Mouse (Mus musculus) T-helper 17 cell (primary cell): ENCODE data around the gene Gatad2a.
"Not testable (repeated sequence)": the region's sequence is repeated elsewhere in the genome, so short reads cannot be mapped to it uniquely, and the experiment has no call there.

Experiments
- in situ Hi-C, 2 experiments: fragments of 300-600 bp; cut with MboI, MseI; formaldehyde crosslinking; loops; 1 replicate in 1 of 2; 2 replicates in 1 of 2; pipeline ENCODE4 v1.15.1; 2025; ENCODE audit warnings: high pct_unique_total_duplicates in 2 of 2

The Gatad2a gene

GRCm38 (mm10) chr8:69995776-69996588, at the start of gene Gatad2a:
Gene Gatad2a (minus strand): TSS chr8:69996384.
- in situ Hi-C loops = loop anchor here in 1 of 2 experiments (5.0 kb wide), 1 partner anchor 74 kb away; no protein-coding TSS in a partner anchor

GRCm38 (mm10) chr8:70043996-70044395, 47.8 kb upstream of the Gatad2a start:
- in situ Hi-C loops = no loop called here

GRCm38 (mm10) chr8:70042583-70043455, 46.6 kb upstream of the Gatad2a start, which contains the start of the genes Mau2 and Sugp1:
Gene Mau2 (minus strand): TSS chr8:70042734.
Gene Sugp1 (plus strand): TSS chr8:70042813.
- in situ Hi-C loops = no loop called here

GRCm38 (mm10) chr8:70041885-70042546, 45.8 kb upstream of the Gatad2a start:
- in situ Hi-C loops = no loop called here

- in situ Hi-C loops = no loop called here
Measured at GRCm38 (mm10) chr8:70037994-70038393, 41.8 kb upstream of the Gatad2a start.

- in situ Hi-C loops = no loop called here
Measured at GRCm38 (mm10) chr8:70030255-70030654, 34.1 kb upstream of the Gatad2a start.

- in situ Hi-C loops = no loop called here
Measured at GRCm38 (mm10) chr8:70026151-70026550, 30.0 kb upstream of the Gatad2a start.

- in situ Hi-C loops = no loop called here
Measured at GRCm38 (mm10) chr8:70023596-70023995, 27.4 kb upstream of the Gatad2a start.

- in situ Hi-C loops = no loop called here
Measured at GRCm38 (mm10) chr8:70015017-70015416, 18.8 kb upstream of the Gatad2a start.

- in situ Hi-C loops = no loop called here
Measured at GRCm38 (mm10) chr8:70012763-70013162, 16.6 kb upstream of the Gatad2a start.

GRCm38 (mm10) chr8:70012350-70012749, 16.2 kb upstream of the Gatad2a start:
- in situ Hi-C loops = no loop called here

GRCm38 (mm10) chr8:70010796-70011195, 14.6 kb upstream of the Gatad2a start:
- in situ Hi-C loops = not testable (repeated sequence)

- in situ Hi-C loops = no loop called here
Measured at GRCm38 (mm10) chr8:70005178-70005577, 9.0 kb upstream of the Gatad2a start.

GRCm38 (mm10) chr8:70004345-70004744, 8.2 kb upstream of the Gatad2a start:
- in situ Hi-C loops = loop anchor here in 1 of 2 experiments (5.0 kb wide), 1 partner anchor 77 kb away; no protein-coding TSS in a partner anchor

- in situ Hi-C loops = loop anchor here in 1 of 2 experiments (5.0 kb wide), 1 partner anchor 76 kb away; no protein-coding TSS in a partner anchor
Measured at GRCm38 (mm10) chr8:70003204-70003657, 7.0 kb upstream of the Gatad2a start.

GRCm38 (mm10) chr8:70001892-70002191, 5.7 kb upstream of the Gatad2a start:
- in situ Hi-C loops = loop anchor here in 1 of 2 experiments (5.0 kb wide), 1 partner anchor 75 kb away; no protein-coding TSS in a partner anchor

- in situ Hi-C loops = loop anchor here in 1 of 2 experiments (5.0 kb wide), 1 partner anchor 74 kb away; no protein-coding TSS in a partner anchor
Measured at GRCm38 (mm10) chr8:70001176-70001891, 5.2 kb upstream of the Gatad2a start.

GRCm38 (mm10) chr8:70000226-70000625, 4.0 kb upstream of the Gatad2a start:
- in situ Hi-C loops = loop anchor here in 1 of 2 experiments (5.0 kb wide), 1 partner anchor 73 kb away; no protein-coding TSS in a partner anchor

GRCm38 (mm10) chr8:69999236-69999635, 3.1 kb upstream of the Gatad2a start:
- in situ Hi-C loops = loop anchor here in 1 of 2 experiments (5.0 kb wide), 1 partner anchor 77 kb away; no protein-coding TSS in a partner anchor

- in situ Hi-C loops = loop anchor here in 1 of 2 experiments (5.0 kb wide), 1 partner anchor 76 kb away; no protein-coding TSS in a partner anchor
Measured at GRCm38 (mm10) chr8:69998706-69999105, 2.5 kb upstream of the Gatad2a start.
